Mouse (Mus musculus) liver, embryonic 11.5 days (tissue): ENCODE data around the gene Plvap. TPM values are rescaled to one million over a fixed set of nuclear protein-coding genes. Genes with fewer than 3 reads are reported as not detected.

Experiments used
- ATAC-seq: fragments of 200-750 bp; cut with Nextera tagmentation; replicated peaks from 2 replicates; pipeline ENCODE4 v1.8.0; 2017; ENCODE audit warnings: moderate number of reproducible peaks, mild to moderate bottlenecking, moderate TSS enrichment, moderate library complexity; ENCODE audit not compliant: low FRiP score
- DNase-seq: peaks from one replicate; pipeline ENCODE4 v3.0.0-alpha.2; 2017; ENCODE audit warnings: low spot score
- H3K27ac ChIP-seq: fragments of 300-500 bp; sonication (generic); 2 replicates; pipeline ENCODE4 v1.5.1; 2014; ENCODE audit warnings: mild to moderate bottlenecking, low read depth, low read length, control low read depth
- H3K27me3 ChIP-seq: fragments of 300-500 bp; sonication (generic); replicated peaks from 2 replicates; pipeline ENCODE4 v1.6.1; 2014; ENCODE audit warnings: low read length, mixed read lengths; ENCODE audit not compliant: control insufficient read depth, insufficient read depth
- H3K36me3 ChIP-seq: fragments of 300-500 bp; sonication (generic); 2 replicates; pipeline ENCODE4 v1.6.1; 2014; ENCODE audit warnings: mild to moderate bottlenecking, low read length, moderate library complexity, mixed read lengths; ENCODE audit not compliant: control insufficient read depth, insufficient read depth
- H3K4me1 ChIP-seq: fragments of 300-500 bp; sonication (generic); replicated peaks from 2 replicates; pipeline ENCODE4 v1.6.1; 2014; ENCODE audit warnings: low read length, mixed read lengths; ENCODE audit not compliant: control insufficient read depth, insufficient read depth
- H3K4me2 ChIP-seq: fragments of 300-500 bp; sonication (generic); 2 replicates; pipeline ENCODE4 v1.6.1; 2014; ENCODE audit warnings: mild to moderate bottlenecking, control low read depth, moderate library complexity
- H3K4me3 ChIP-seq: fragments of 300-500 bp; sonication (generic); 2 replicates; pipeline ENCODE4 v1.5.1; 2014; ENCODE audit warnings: low read depth, low read length, control low read depth
- H3K9ac ChIP-seq: fragments of 300-500 bp; sonication (generic); 2 replicates; pipeline ENCODE4 v1.6.1; 2014; ENCODE audit warnings: low read depth, low read length, control low read depth
- H3K9me3 ChIP-seq: fragments of 300-500 bp; sonication (generic); 2 replicates; pipeline ENCODE4 v1.6.1; 2016; ENCODE audit warnings: low read length, inconsistent platforms, mixed read lengths; ENCODE audit not compliant: control insufficient read depth
- WGBS: fragments of 180-500 bp; shearing (Covaris S2); extraction: QIAGEN DNeasy Blood & Tissue Kit; methylation state at CpG from one replicate; pipeline ENCODE4 v1.1.7; 2014; 5-methylcytosine and 5-hydroxymethylcytosine counted together
- polyA plus RNA-seq: library from polyadenylated mRNA; unstranded; fragments of >200 nt; fragmentation: Nextera tagmentation; extraction: Ambion mirVana; gene quantifications from 2 replicates; pipeline ENCODE4 v1.2.1, GENCODE M21; 2014

Gene Plvap
- polyA plus RNA-seq, 1 experiment from 2014 or later = 57.3 TPM

DNA sequence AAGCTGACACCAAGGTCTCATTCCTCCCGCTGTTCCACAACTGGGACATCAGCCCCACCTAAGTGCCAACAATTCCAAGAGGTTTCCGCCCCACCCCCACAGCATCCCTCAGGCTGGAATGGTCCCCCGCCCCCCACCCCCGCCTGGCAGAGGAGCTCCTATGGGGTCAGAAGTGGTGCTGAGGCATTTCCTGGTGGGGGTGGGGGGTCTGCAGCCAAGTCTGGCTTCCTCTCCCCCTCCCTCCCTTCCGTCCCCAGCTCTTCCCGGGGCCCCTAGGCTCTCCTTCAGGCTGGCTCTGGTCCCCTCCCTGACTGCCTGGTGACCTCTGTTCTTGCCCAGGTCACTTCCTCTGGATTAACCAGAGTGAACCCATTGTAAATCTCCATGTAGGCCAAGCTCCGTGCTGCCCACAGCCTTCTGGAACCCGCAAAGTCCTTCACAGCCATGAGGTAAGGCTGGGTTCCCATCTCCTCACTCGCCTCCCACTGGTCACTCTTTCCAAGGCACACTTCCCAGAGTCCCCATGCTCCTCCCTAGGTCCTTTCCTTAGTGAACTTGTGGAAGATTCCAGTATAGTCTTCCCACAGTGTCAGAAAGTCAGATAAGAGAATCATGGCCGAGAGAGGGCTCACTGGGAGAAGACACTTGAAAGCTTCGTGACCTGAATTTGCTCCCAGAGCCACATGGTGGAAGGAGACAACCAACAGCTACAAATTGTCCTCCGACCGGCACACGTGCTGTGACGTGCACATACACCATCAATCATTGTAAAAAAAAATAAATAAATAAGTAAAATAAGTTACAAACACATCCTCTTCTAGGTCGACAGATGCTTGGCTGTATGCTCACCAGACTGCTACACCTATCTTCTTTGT is 12.5 kb downstream of the Plvap start:
- Histone ChIP-seq H3K9me3 (no peaks in the 10 kb centered on the region), H3K9ac (no peak overlapping the region), H3K27me3 (no peaks in the 10 kb centered on the region), H3K4me1 (peaks cover 21% of the 10 kb centered on the region), H3K27ac (peak overlapping the region; percentile 63; the same call in 1 of the 2 replicates), H3K4me2 (no peak overlapping the region), H3K36me3 (peaks cover 3% of the 10 kb centered on the region; the same call in 1 of the 2 replicates), H3K4me3 (no peak overlapping the region)
- 32% methylated on average over 16 of the region's 16 CpGs for WGBS
- no peak for DNase-seq
- peak; percentile 37 for ATAC-seq

DNA sequence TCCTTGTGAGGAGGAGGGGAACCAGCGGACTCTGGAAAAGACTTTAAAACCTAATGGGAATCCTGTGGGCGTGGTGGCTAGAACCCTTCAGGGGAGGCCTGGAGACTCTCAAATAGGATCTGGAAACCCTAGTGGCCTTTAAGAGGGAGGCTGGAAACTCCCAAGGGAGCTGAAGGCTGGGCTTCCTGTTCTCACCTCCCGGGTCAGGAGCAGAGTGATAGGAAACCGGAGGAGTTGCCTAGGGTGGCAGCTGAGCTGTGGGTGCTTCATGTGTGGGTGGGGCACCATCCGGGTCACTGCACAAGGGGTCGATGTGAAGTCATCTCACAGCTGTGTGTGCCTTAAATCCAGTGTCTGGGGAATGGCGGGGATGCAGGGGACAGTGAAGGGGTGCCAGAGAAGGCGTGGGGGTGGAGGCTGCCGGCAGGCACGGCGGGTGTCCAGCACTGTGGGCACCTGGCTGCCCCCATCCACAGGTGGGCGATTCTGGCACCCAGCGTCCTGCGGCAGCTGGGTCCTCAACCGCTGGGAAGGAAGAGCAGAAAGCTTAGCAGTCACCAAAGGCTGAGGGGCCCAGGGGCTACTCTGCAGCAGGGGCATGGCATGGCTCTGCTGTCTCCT is 13.6 kb downstream of the Plvap start:
- Histone ChIP-seq H3K36me3 (peaks cover 7% of the 10 kb centered on the region; the same call in 1 of the 2 replicates), H3K4me2 (no peak overlapping the region), H3K27ac (peak overlapping the region; percentile 63), H3K27me3 (no peaks in the 10 kb centered on the region), H3K9ac (no peak overlapping the region), H3K4me3 (no peak overlapping the region), H3K4me1 (peaks cover 21% of the 10 kb centered on the region), H3K9me3 (no peaks in the 10 kb centered on the region)
- 40% methylated on average over 15 of the region's 15 CpGs for WGBS
- DNase-seq (no peak), ATAC-seq (no peak)

DNA sequence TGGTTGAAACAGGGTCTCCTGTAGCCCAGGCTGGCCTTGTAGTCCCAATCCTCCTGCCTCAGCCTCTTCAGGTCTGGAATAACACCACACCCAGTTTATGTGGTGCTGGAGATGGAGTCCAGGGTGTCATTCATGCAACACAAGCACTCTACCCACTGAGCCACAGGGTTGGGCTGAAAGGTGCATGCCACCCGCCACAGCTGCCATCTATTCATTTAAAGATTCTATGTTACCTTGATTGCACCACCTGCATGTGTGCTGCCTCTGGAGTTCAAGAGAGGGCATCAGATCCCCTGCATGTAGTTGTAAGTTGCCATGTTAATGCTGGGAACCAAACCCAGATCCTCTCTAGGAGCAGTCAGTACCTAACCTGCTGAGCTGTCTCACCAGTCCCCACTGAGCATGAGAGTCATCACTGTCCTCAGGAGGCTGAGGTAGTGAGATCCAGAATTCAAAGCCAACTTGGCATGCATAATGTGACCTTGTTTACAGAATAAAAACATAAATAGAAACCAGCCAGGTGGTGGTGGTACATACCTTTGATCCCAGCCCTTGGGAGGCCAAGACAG is 14.4 kb downstream of the Plvap start:
- no peak overlapping the region for H3K4me3 ChIP-seq
- no peaks in the 10 kb centered on the region for H3K9me3 ChIP-seq
- WGBS = 88% methylated on average over 1 of the region's 1 CpGs
- peaks cover 21% of the 10 kb centered on the region for H3K4me1 ChIP-seq
- ATAC-seq = no peak
- H3K4me2 ChIP-seq = no peak overlapping the region
- H3K27ac ChIP-seq = 0 out of 2 replicates have a peak overlapping the region, but pooled peaks have one; percentile 36
- H3K27me3 ChIP-seq = no peaks in the 10 kb centered on the region
- peaks cover 11% of the 10 kb centered on the region for H3K36me3 ChIP-seq
- DNase-seq = no peak
- no peak overlapping the region for H3K9ac ChIP-seq

DNA sequence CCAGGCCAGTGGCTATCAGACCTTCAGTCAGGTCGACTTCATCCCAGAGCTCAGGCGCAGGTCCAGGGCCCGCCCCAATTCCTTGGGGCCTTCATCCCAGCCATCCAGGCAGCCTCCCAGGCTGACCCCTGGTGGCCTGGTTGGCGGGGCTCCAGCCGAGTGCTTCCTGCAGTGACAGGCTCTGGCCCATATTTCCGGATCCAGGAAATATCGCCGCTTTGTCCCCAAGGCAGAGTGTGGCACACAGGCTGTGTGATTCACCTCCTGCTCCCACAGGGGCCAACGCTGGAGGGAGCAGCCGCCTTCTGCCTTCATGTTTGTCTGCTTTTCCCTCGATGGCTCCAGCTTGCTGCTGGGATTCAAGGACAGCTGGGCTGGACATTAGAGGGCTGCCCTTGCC is 15.1 kb downstream of the Plvap start:
- H3K4me2 ChIP-seq = no peak overlapping the region
- H3K27ac ChIP-seq = no peak overlapping the region; the same call in 1 of the 2 replicates
- ATAC-seq (peak; percentile 23; the same call in 1 of the 2 replicates), DNase-seq (no peak)
- 40% methylated on average over 11 of the region's 11 CpGs for WGBS
- H3K27me3 ChIP-seq = no peaks in the 10 kb centered on the region
- no peak overlapping the region for H3K9ac ChIP-seq
- H3K4me1 ChIP-seq = peaks cover 21% of the 10 kb centered on the region
- no peak overlapping the region for H3K4me3 ChIP-seq
- no peaks in the 10 kb centered on the region for H3K9me3 ChIP-seq
- peaks cover 15% of the 10 kb centered on the region for H3K36me3 ChIP-seq

DNA sequence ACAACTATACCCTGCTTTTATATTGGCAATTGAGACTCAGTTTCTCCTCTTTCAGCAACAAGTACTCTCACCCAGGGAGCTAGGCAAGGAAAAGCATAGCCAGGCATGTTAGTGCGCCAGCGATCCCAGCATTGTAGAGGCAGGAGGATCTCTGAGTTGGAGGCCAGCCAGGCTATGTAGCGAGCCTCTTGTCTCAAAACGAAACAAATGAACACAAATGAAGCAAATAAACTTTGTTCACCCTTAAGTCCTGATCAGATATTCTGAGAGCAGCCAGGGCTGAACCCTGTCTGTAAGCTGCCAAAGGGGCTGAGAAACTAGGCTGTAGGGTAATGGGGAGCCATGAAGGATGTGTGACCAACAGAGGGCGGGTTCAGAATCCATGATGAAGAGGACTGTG is 15.7 kb downstream of the Plvap start:
- H3K27ac ChIP-seq = no peak overlapping the region
- H3K4me2 ChIP-seq = no peak overlapping the region
- no peak for DNase-seq
- no peak overlapping the region for H3K9ac ChIP-seq
- peaks cover 18% of the 10 kb centered on the region for H3K36me3 ChIP-seq
- no peak for ATAC-seq
- H3K4me1 ChIP-seq = peaks cover 21% of the 10 kb centered on the region
- no peak overlapping the region for H3K4me3 ChIP-seq
- no peaks in the 10 kb centered on the region for H3K9me3 ChIP-seq
- H3K27me3 ChIP-seq = no peaks in the 10 kb centered on the region
- WGBS = 90% methylated on average over 5 of the region's 5 CpGs

DNA sequence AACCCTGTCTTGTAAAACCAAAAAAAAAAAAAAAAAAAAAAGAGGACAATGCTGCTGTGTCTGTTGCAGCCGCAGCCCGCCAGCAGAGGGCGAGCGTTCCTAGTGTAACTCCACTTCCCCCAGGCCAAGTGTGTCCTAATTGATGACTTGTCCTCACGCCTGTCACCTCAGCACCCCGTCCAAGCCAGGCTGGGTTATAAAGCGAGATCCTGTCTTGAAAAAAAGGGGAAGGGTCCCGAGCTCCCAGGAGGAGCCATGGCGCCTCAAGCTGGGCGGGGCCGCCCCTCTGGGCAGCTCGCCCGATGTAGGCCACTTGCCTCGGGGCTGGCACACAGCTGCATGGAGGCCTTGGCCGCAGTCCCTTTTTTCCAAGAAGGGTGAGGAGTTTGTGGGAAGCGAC is 16.5 kb downstream of the Plvap start:
- DNase-seq = peak; percentile 76
- no peak overlapping the region for H3K9ac ChIP-seq
- peak; percentile 57 for ATAC-seq
- no peak overlapping the region for H3K27ac ChIP-seq
- H3K4me1 ChIP-seq = peaks cover 22% of the 10 kb centered on the region
- H3K36me3 ChIP-seq = peaks cover 26% of the 10 kb centered on the region
- no peaks in the 10 kb centered on the region for H3K9me3 ChIP-seq
- 33% methylated on average over 16 of the region's 16 CpGs for WGBS
- H3K27me3 ChIP-seq = no peaks in the 10 kb centered on the region
- H3K4me2 ChIP-seq = no peak overlapping the region
- no peak overlapping the region for H3K4me3 ChIP-seq

DNA sequence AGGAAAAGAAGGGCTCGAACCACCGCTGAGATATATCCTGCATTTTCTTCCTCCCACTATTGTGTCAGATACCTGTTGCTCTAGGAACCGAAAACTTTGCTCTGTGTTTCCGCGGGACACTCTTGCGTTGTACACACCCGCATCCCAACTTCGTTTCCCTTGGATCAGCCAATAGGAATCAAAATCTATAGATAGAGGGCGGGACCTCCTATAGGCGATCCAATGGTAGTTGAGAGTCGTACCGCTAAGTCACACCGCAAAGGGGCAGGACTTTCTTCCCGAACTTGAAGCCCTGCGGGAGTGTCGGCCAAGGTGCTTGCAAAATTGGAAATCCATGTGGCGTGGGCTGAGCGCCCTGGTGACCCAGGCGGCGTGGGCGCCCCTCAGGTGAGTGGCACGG is 23.1 kb downstream of the Plvap start:
- peak overlapping the region; percentile 90 for H3K4me2 ChIP-seq
- H3K4me3 ChIP-seq = peak overlapping the region; percentile 86
- WGBS = under 1% methylated on average over 22 of the region's 22 CpGs
- H3K27me3 ChIP-seq = no peaks in the 10 kb centered on the region
- H3K4me1 ChIP-seq = peaks cover 11% of the 10 kb centered on the region
- peak overlapping the region; percentile 69 for H3K27ac ChIP-seq
- H3K9ac ChIP-seq = peak overlapping the region; percentile 66
- peaks cover 19% of the 10 kb centered on the region for H3K36me3 ChIP-seq
- no peaks in the 10 kb centered on the region for H3K9me3 ChIP-seq
- peak; percentile 78 for ATAC-seq
- peak; percentile 85 for DNase-seq

DNA sequence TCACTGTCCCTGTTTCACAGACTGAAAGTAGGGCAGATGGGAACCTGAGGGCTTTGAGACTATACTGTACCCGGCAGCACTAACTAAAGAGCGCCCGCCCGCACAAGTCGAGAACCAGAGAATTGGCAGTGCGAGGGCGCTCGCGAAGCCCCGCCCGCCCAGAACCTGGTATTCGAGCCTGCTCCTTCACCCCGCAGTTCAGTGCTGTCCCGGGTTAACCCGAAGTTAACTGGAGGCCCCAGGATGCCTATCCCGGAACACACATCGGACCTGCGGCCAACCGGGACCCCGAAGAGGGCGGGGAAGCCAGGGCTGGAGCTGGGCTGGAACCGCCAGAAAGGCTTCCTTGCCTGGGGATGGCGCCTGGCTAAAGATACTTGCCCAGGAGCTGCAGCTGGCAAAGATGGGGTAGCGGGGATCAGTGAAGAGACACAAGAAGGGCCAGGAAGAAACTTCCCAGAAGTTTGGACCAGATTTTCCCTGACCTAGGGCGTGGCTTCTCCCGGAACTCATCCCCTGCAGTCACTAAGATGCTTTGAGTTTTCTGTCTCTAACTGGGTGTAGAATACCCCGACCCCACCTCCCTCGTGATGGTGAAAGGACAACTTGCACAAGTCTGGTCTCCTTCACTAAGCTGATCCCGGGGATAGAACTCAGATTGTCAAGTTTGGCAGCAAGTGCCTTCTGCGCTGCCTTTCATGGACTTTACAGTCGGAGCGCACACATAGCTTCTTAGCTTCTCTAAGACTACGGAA is 23.7 kb downstream of the Plvap start, which contains the start of gene Gtpbp3:
Gene Gtpbp3 (plus strand): TSS at position 413 of the 755 bp plus-strand sequence.
- Histone ChIP-seq H3K27ac (peak within 1 kb of the TSS; percentile 69), H3K4me1 (peaks cover 11% of the 10 kb centered on the region), H3K36me3 (peaks cover 19% of the 10 kb centered on the region), H3K27me3 (no peaks in the 10 kb centered on the region), H3K4me2 (peak within 1 kb of the TSS; percentile 90), H3K9me3 (no peaks in the 10 kb centered on the region), H3K4me3 (peak within 1 kb of the TSS; percentile 86), H3K9ac (peak within 1 kb of the TSS; percentile 66)
- ATAC-seq (peak; percentile 27), DNase-seq (peak; percentile 81)
- WGBS = under 1% methylated on average over 33 of the region's 33 CpGs
